Mouse (Mus musculus) heart, embryonic 11.5 days (tissue): ENCODE data around the gene Hpca. TPM values are rescaled to one million over a fixed set of nuclear protein-coding genes. Genes with fewer than 3 reads are reported as not detected.

ENCODE experiments used
- ATAC-seq: fragments of 200-750 bp; cut with Nextera tagmentation; replicated peaks from 2 replicates; pipeline ENCODE4 v1.8.0; 2017; ENCODE audit warnings: moderate library complexity; ENCODE audit not compliant: insufficient number of reproducible peaks, low FRiP score, low TSS enrichment
- H3K27ac ChIP-seq: fragments of 300-500 bp; sonication (generic); 2 replicates; pipeline ENCODE4 v1.5.1; 2014; ENCODE audit warnings: mild to moderate bottlenecking, low read depth, low read length
- H3K27me3 ChIP-seq: fragments of 300-500 bp; sonication (generic); 2 replicates; pipeline ENCODE4 v1.6.1; 2014; ENCODE audit warnings: mild to moderate bottlenecking, low read length, mixed read lengths; ENCODE audit not compliant: control insufficient read depth, insufficient read depth
- H3K36me3 ChIP-seq: fragments of 300-500 bp; sonication (generic); 2 replicates; pipeline ENCODE4 v1.6.1; 2014; ENCODE audit warnings: mild to moderate bottlenecking, low read length, moderate library complexity, mixed read lengths; ENCODE audit not compliant: control insufficient read depth, insufficient read depth
- H3K4me1 ChIP-seq: fragments of 300-500 bp; sonication (generic); 2 replicates; pipeline ENCODE4 v1.6.1; 2014; ENCODE audit warnings: low read length; ENCODE audit not compliant: control insufficient read depth, insufficient read depth
- H3K4me2 ChIP-seq: fragments of 300-500 bp; sonication (generic); 2 replicates; pipeline ENCODE4 v1.6.1; 2014; ENCODE audit warnings: mild to moderate bottlenecking, moderate library complexity
- H3K4me3 ChIP-seq: fragments of 300-500 bp; sonication (generic); 2 replicates; pipeline ENCODE4 v1.5.1; 2014; ENCODE audit warnings: low read depth, low read length
- H3K9ac ChIP-seq: fragments of 300-500 bp; sonication (generic); 2 replicates; pipeline ENCODE4 v1.6.1; 2014; ENCODE audit warnings: mild to moderate bottlenecking, low read depth, low read length, moderate library complexity
- H3K9me3 ChIP-seq: fragments of 300-500 bp; sonication (generic); replicated peaks from 2 replicates; pipeline ENCODE4 v1.6.1; 2016; ENCODE audit warnings: low read length; ENCODE audit not compliant: control insufficient read depth
- WGBS: fragments of 180-500 bp; shearing (Covaris S2); extraction: QIAGEN DNeasy Blood & Tissue Kit; methylation state at CpG from one replicate; pipeline ENCODE4 v1.1.7; 2014; ENCODE audit not compliant: insufficient replicate concordance; 5-methylcytosine and 5-hydroxymethylcytosine counted together
- polyA plus RNA-seq: library from polyadenylated mRNA; unstranded; fragments of >200 nt; fragmentation: Nextera tagmentation; extraction: Ambion mirVana; gene quantifications from 2 replicates; pipeline ENCODE4 v1.2.1, GENCODE M21; 2014

The Hpca gene
- polyA plus RNA-seq, 1 experiment from 2014 or later = 2.3 TPM

GRCm38 (mm10) chr4:129065688-129066236 lies 56.1 kb downstream of the Hpca start:
- H3K27me3 ChIP-seq = no peaks in the 10 kb centered on the region
- H3K36me3 ChIP-seq = no peaks in the 10 kb centered on the region
- no peaks in the 10 kb centered on the region for H3K4me1 ChIP-seq
- ATAC-seq = no peak
- no peak overlapping the region for H3K4me3 ChIP-seq
- H3K4me2 ChIP-seq = no peak overlapping the region
- H3K9me3 ChIP-seq = no peaks in the 10 kb centered on the region
- H3K27ac ChIP-seq = no peak overlapping the region
- no peak overlapping the region for H3K9ac ChIP-seq

DNA sequence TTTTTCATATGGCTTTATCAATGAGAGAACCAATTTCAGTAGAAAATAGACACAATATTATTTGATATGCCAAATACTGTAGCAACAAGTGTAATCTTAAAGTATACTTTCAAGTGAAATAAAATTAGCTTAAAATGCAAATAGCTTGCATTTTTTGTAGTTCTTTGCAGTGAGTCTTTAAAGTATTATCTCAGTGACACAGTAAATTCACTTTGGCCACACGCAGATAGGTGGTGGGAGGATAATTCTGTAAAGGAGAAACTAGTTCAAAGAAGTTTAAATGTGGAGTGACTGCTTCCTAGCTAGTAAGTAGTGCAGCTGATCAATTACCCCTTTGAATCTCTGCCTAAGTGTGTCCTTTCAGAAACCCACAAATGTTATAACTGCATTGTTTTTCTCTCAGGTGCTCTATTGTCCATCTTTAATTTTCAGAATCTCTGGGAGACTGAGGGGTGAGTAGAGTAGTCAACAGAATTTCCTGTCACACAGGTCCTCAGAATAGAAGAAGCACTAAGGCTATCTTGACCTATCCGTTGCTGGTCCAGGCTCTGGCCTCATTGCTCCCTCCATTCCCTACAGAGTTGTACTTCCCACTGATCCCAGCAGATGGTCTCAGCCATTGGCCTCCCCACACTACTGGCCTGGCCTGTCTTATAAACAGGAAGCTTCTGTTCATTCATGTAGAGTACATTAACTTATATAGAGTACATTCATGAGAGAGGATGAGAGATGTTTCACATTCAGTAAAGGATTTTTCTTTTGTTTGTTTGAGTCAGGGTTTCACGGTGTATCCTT lies 59.4 kb downstream of the Hpca start:
- no peak overlapping the region for H3K4me3 ChIP-seq
- no peak overlapping the region for H3K9ac ChIP-seq
- no peaks in the 10 kb centered on the region for H3K36me3 ChIP-seq
- WGBS = 74% methylated on average over 3 of the region's 3 CpGs
- H3K4me2 ChIP-seq = no peak overlapping the region
- no peak for ATAC-seq
- H3K9me3 ChIP-seq = no peaks in the 10 kb centered on the region
- H3K4me1 ChIP-seq = peaks cover 8% of the 10 kb centered on the region
- no peak overlapping the region for H3K27ac ChIP-seq
- no peaks in the 10 kb centered on the region for H3K27me3 ChIP-seq

Other genes starting within 250 kb of the Hpca start
- 4.4 and 6.2 TPM in 2 replicates for gene Trim62, start 238.5 kb downstream of the Hpca start, polyA plus RNA-seq
- gene Azin2, start 159.6 kb downstream of the Hpca start, polyA plus RNA-seq = 4.1 and 4.6 TPM in 2 replicates
- 139 and 147 TPM in 2 replicates for gene Ak2, start 130.1 kb downstream of the Hpca start, polyA plus RNA-seq
- gene Rnf19b, start 63.8 kb downstream of the Hpca start, polyA plus RNA-seq = 5.8 and 7.1 TPM in 2 replicates
- 0.30 and 0.66 TPM in 2 replicates for gene Tmem54, start 16.5 kb downstream of the Hpca start, polyA plus RNA-seq
- 5.3 and 5.4 TPM in 2 replicates for gene Fndc5, start 15.0 kb upstream of the Hpca start, polyA plus RNA-seq
- 18.6 and 18.7 TPM in 2 replicates for gene S100pbp, start 67.7 kb upstream of the Hpca start, polyA plus RNA-seq
- gene Yars, start 67.7 kb upstream of the Hpca start, polyA plus RNA-seq = 54.9 and 55.4 TPM in 2 replicates
- 0.76 and 1.5 TPM in 2 replicates for gene C77080, start 139.4 kb upstream of the Hpca start, polyA plus RNA-seq
- gene Sync, start 165.6 kb upstream of the Hpca start, polyA plus RNA-seq = 0.56 and 1.2 TPM in 2 replicates
- 319 and 337 TPM in 2 replicates for gene Rbbp4, start 213.3 kb upstream of the Hpca start, polyA plus RNA-seq
- 54.4 and 56.5 TPM in 2 replicates for gene Zbtb8os, start 213.7 kb upstream of the Hpca start, polyA plus RNA-seq